In the genomic region with DNA sequence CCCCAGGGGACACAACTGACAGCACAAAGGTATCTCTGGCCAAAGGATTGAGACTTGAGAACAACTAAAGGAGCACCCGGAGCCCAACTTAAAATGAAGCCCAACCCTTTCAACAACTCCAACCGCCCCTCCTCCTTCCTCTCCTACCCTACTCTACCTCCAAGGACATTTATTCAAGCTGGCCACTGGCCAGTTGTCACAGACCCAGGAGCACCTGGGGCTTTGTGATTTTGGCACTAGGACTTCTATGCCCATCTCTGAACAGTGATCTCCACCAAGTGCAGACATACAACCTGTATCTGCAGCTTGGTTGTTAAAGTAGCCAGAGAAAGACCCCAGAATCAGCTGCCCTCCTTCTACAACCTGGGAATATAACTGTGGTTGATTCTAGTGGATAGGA, we compare ENCODE assay signal across 15 mouse cellular contexts.
DNase-seq lines count a peak whose midpoint lies in the region; ATAC-seq lines count a peak whose summit lies in the region.
"Had no signal": no experiment of that assay in that cellular context is flagged by ENCODE, and none has a peak within 500 bp of the region (broad histone marks: within the 10 kb centered on the region; RNA-seq: fewer than 3 reads in every experiment).

No protein-coding gene starts in this region.

- no peak overlapping the region for H3K4me3 ChIP-seq in heart, embryonic 13.5 days
- H3K4me3 ChIP-seq: liver, embryonic 13.5 days; megakaryocyte, embryonic 14.5 days; neural tube, embryonic 12.5 days had no signal

- ATAC-seq in heart, embryonic 13.5 days (ENCODE audit: extremely low read depth, insufficient number of reproducible peaks, low FRiP score, low TSS enrichment), result no peak
- ATAC-seq: hindbrain, embryonic 16.5 days had no signal

- DNase-seq in heart, adult 18-20 months, result no peak
- peak; percentile 38 to 41 for DNase-seq in kidney, adult 8-10 months
- no peak for DNase-seq in kidney, postnatal 10 days
- DNase-seq in kidney, postnatal 14 days, result peak; percentile 56
- peak; percentile 53 for DNase-seq in lung, postnatal 36 days
- no peak for DNase-seq in spleen, postnatal 36 days (ENCODE audit: low spot score in 2 of 2)
- DNase-seq: adrenal gland, adult 8-10 months; cerebellum, adult 18-20 months; liver, embryonic 13.5 days; right cerebral cortex, postnatal 25 days; thymus, postnatal 4 days had no signal

- H3K36me3 ChIP-seq in heart, embryonic 13.5 days, result no peaks in the 10 kb centered on the region
- H3K36me3 ChIP-seq: liver, embryonic 13.5 days; neural tube, embryonic 12.5 days had no signal

- H3K27me3 ChIP-seq in heart, embryonic 13.5 days (replicated peaks), result no peaks in the 10 kb centered on the region
- H3K27me3 ChIP-seq: liver, embryonic 13.5 days; neural tube, embryonic 12.5 days had no signal

- 0 out of 2 replicates have a peak overlapping the region, but pooled peaks have one; percentile 1 for H3K9ac ChIP-seq in heart, embryonic 13.5 days
- H3K9ac ChIP-seq: liver, embryonic 13.5 days; neural tube, embryonic 12.5 days had no signal

- peak overlapping the region; percentile 53 for H3K27ac ChIP-seq in heart, embryonic 13.5 days (replicated peaks)
- H3K27ac ChIP-seq: liver, embryonic 13.5 days; neural tube, embryonic 12.5 days had no signal

- WGBS in heart, embryonic 13.5 days, result 11% methylated on average over 2 of the region's 2 CpGs

- 0 out of 2 replicates have a peak overlapping the region, but pooled peaks have one; percentile 12 for H3K4me2 ChIP-seq in heart, embryonic 13.5 days
- H3K4me2 ChIP-seq: liver, embryonic 13.5 days; neural tube, embryonic 12.5 days had no signal

- no peaks in the 10 kb centered on the region for H3K9me3 ChIP-seq in heart, embryonic 13.5 days
- H3K9me3 ChIP-seq: liver, embryonic 13.5 days; megakaryocyte, embryonic 14.5 days; neural tube, embryonic 12.5 days had no signal

- peaks cover 86% of the 10 kb centered on the region for H3K4me1 ChIP-seq in heart, embryonic 13.5 days

Comparison
In these comparisons a context has a peak if more than half of its experiments do, and no peak if none do; other contexts are left out.
1. DNase-seq: peak in kidney, adult 8-10 months (2 of 2), kidney, postnatal 14 days (single experiment) and lung, postnatal 36 days (single experiment); none in heart, adult 18-20 months (0 of 2), kidney, postnatal 10 days (single experiment) and spleen, postnatal 36 days (0 of 2).